Mouse (Mus musculus): ENCODE results near the gene Tubgcp6. TPM values are rescaled to one million over a fixed set of nuclear protein-coding genes. Genes with fewer than 3 reads are reported as not detected.

The Tubgcp6 gene
- polyA plus RNA-seq, 1 experiment from 2014 or later: 15.4 TPM

- no peak for DNase-seq (ENCODE audit: low spot score)
- Histone ChIP-seq H3K27me3 (ENCODE audit: insufficient read depth, poor library complexity, severe bottlenecking) (peaks cover 82% of the 10 kb centered on the region), H3K36me3 (peaks cover 6% of the 10 kb centered on the region; the same call in 1 of the 2 replicates), H3K4me1 (peaks cover 27% of the 10 kb centered on the region), H3K4me3 (peak overlapping the region; percentile 47), H3K9me3 (no peaks in the 10 kb centered on the region), H3K27ac (peak overlapping the region; percentile 48; the same call in 1 of the 2 replicates)
- 25% methylated on average over 35 of the region's 35 CpGs for WGBS
These were observed 55.3 kb downstream of the Tubgcp6 start for GRCm38 (mm10) chr15:89067609-89068008.

- H3K9me3 ChIP-seq: no peaks in the 10 kb centered on the region
- H3K27ac ChIP-seq: no peak overlapping the region
- peaks cover 96% of the 10 kb centered on the region for H3K27me3 ChIP-seq (ENCODE audit: insufficient read depth, poor library complexity, severe bottlenecking)
- no peak for DNase-seq (ENCODE audit: low spot score)
- H3K4me1 ChIP-seq: peaks cover 34% of the 10 kb centered on the region
- H3K4me3 ChIP-seq: no peak overlapping the region
- peaks cover 5% of the 10 kb centered on the region; the same call in 1 of the 2 replicates for H3K36me3 ChIP-seq
- WGBS: 90% methylated on average over 5 of the region's 5 CpGs
These were observed 58.0 kb downstream of the Tubgcp6 start for GRCm38 (mm10) chr15:89064891-89065290.

- Histone ChIP-seq H3K27me3 (ENCODE audit: insufficient read depth, poor library complexity, severe bottlenecking) (peaks cover 91% of the 10 kb centered on the region), H3K4me1 (peaks cover 33% of the 10 kb centered on the region), H3K36me3 (no peaks in the 10 kb centered on the region; the same call in 1 of the 2 replicates), H3K27ac (no peak overlapping the region), H3K4me3 (no peak overlapping the region), H3K9me3 (no peaks in the 10 kb centered on the region)
- WGBS: 78% methylated on average over 6 of the region's 6 CpGs
- no peak for DNase-seq (ENCODE audit: low spot score)
These were observed 59.4 kb downstream of the Tubgcp6 start for GRCm38 (mm10) chr15:89063536-89063935.

GRCm38 (mm10) chr15:89063001-89063400 is 59.9 kb downstream of the Tubgcp6 start:
- Histone ChIP-seq H3K4me1 (peaks cover 28% of the 10 kb centered on the region), H3K27me3 (ENCODE audit: insufficient read depth, poor library complexity, severe bottlenecking) (peaks cover 91% of the 10 kb centered on the region), H3K9me3 (no peaks in the 10 kb centered on the region), H3K36me3 (no peaks in the 10 kb centered on the region; the same call in 1 of the 2 replicates), H3K27ac (no peak overlapping the region), H3K4me3 (no peak overlapping the region)
- WGBS: 74% methylated on average over 7 of the region's 7 CpGs
- no peak for DNase-seq (ENCODE audit: low spot score)

GRCm38 (mm10) chr15:89062518-89062910 is 60.4 kb downstream of the Tubgcp6 start:
- WGBS: 80% methylated on average over 5 of the region's 5 CpGs
- peaks cover 91% of the 10 kb centered on the region for H3K27me3 ChIP-seq (ENCODE audit: insufficient read depth, poor library complexity, severe bottlenecking)
- H3K36me3 ChIP-seq: no peaks in the 10 kb centered on the region
- H3K4me1 ChIP-seq: peaks cover 23% of the 10 kb centered on the region
- H3K9me3 ChIP-seq: no peaks in the 10 kb centered on the region
- no peak overlapping the region for H3K4me3 ChIP-seq
- DNase-seq (ENCODE audit: low spot score): no peak
- H3K27ac ChIP-seq: no peak overlapping the region

- H3K9me3 ChIP-seq: no peaks in the 10 kb centered on the region
- H3K27ac ChIP-seq: no peak overlapping the region
- no peak overlapping the region for H3K4me3 ChIP-seq
- 82% methylated on average over 6 of the region's 6 CpGs for WGBS
- H3K4me1 ChIP-seq: peaks cover 19% of the 10 kb centered on the region
- H3K36me3 ChIP-seq: no peaks in the 10 kb centered on the region
- DNase-seq (ENCODE audit: low spot score): no peak
- H3K27me3 ChIP-seq (ENCODE audit: insufficient read depth, poor library complexity, severe bottlenecking): peaks cover 91% of the 10 kb centered on the region
These were observed 61.0 kb downstream of the Tubgcp6 start for GRCm38 (mm10) chr15:89061761-89062517.

GRCm38 (mm10) chr15:89060811-89061460 is 62.0 kb downstream of the Tubgcp6 start:
- peaks cover 16% of the 10 kb centered on the region for H3K4me1 ChIP-seq
- WGBS: 84% methylated on average over 12 of the region's 12 CpGs
- no peaks in the 10 kb centered on the region for H3K36me3 ChIP-seq
- H3K27ac ChIP-seq: no peak overlapping the region
- H3K4me3 ChIP-seq: peak overlapping the region; percentile 78
- peaks cover 86% of the 10 kb centered on the region for H3K27me3 ChIP-seq (ENCODE audit: insufficient read depth, poor library complexity, severe bottlenecking)
- no peaks in the 10 kb centered on the region for H3K9me3 ChIP-seq
- no peak for DNase-seq (ENCODE audit: low spot score)

- Histone ChIP-seq H3K27ac (peak overlapping the region; percentile 89), H3K27me3 (ENCODE audit: insufficient read depth, poor library complexity, severe bottlenecking) (peaks cover 85% of the 10 kb centered on the region)
- DNase-seq (ENCODE audit: low spot score): no peak
These were observed 62.8 kb downstream of the Tubgcp6 start for GRCm38 (mm10) chr15:89060032-89060681.

GRCm38 (mm10) chr15:89059161-89059931 is 63.6 kb downstream of the Tubgcp6 start, which contains the start of gene Panx2:
Gene Panx2, plus strand, starts transcription at chr15:89059734.
- WGBS: 1% methylated on average over 55 of the region's 57 CpGs
- no peak for DNase-seq (ENCODE audit: low spot score)
- H3K4me3 ChIP-seq: peak within 1 kb of the TSS; percentile 78
- peaks cover 16% of the 10 kb centered on the region for H3K4me1 ChIP-seq
- peaks cover 81% of the 10 kb centered on the region for H3K27me3 ChIP-seq (ENCODE audit: insufficient read depth, poor library complexity, severe bottlenecking)
- H3K9me3 ChIP-seq: no peaks in the 10 kb centered on the region
- peaks cover 11% of the 10 kb centered on the region; the same call in 1 of the 2 replicates for H3K36me3 ChIP-seq
- H3K27ac ChIP-seq: peak within 1 kb of the TSS; percentile 89

More at GRCm38 (mm10) chr15:89060032-89060681, 62.8 kb downstream of the Tubgcp6 start:
- Histone ChIP-seq H3K4me1 (peaks cover 16% of the 10 kb centered on the region), H3K9me3 (no peaks in the 10 kb centered on the region), H3K4me3 (peak overlapping the region; percentile 78), H3K36me3 (peaks cover 4% of the 10 kb centered on the region; the same call in 1 of the 2 replicates)
- WGBS: 1% methylated on average over 43 of the region's 48 CpGs

GRCm38 (mm10) chr15:89058736-89059135 is 64.2 kb downstream of the Tubgcp6 start:
- Histone ChIP-seq H3K27ac (peak overlapping the region; percentile 89), H3K4me3 (peak overlapping the region; percentile 78), H3K27me3 (ENCODE audit: insufficient read depth, poor library complexity, severe bottlenecking) (peaks cover 75% of the 10 kb centered on the region), H3K36me3 (peaks cover 14% of the 10 kb centered on the region; the same call in 1 of the 2 replicates), H3K9me3 (no peaks in the 10 kb centered on the region), H3K4me1 (peaks cover 16% of the 10 kb centered on the region)
- no peak for DNase-seq (ENCODE audit: low spot score)
- WGBS: 19% methylated on average over 6 of the region's 6 CpGs

- Histone ChIP-seq H3K4me3 (no peak overlapping the region), H3K9me3 (no peaks in the 10 kb centered on the region), H3K27me3 (ENCODE audit: insufficient read depth, poor library complexity, severe bottlenecking) (peaks cover 38% of the 10 kb centered on the region), H3K4me1 (peaks cover 8% of the 10 kb centered on the region), H3K36me3 (peaks cover 35% of the 10 kb centered on the region; the same call in 1 of the 2 replicates), H3K27ac (no peak overlapping the region)
- 88% methylated on average over 7 of the region's 7 CpGs for WGBS
- DNase-seq (ENCODE audit: low spot score): no peak
These were observed 68.2 kb downstream of the Tubgcp6 start for GRCm38 (mm10) chr15:89054666-89055065.

Data from heart, embryonic 10.5 days (tissue).